Mouse (Mus musculus) heart, embryonic 11.5 days (tissue): ENCODE data around the gene Ncoa7. TPM values are rescaled to one million over a fixed set of nuclear protein-coding genes. Genes with fewer than 3 reads are reported as not detected.

Experiments
- ATAC-seq: fragments of 200-750 bp; cut with Nextera tagmentation; replicated peaks from 2 replicates; pipeline ENCODE4 v1.8.0; 2017; ENCODE audit warnings: moderate library complexity; ENCODE audit not compliant: insufficient number of reproducible peaks, low FRiP score, low TSS enrichment
- H3K27ac ChIP-seq: fragments of 300-500 bp; sonication (generic); 2 replicates; pipeline ENCODE4 v1.5.1; 2014; ENCODE audit warnings: mild to moderate bottlenecking, low read depth, low read length
- H3K27me3 ChIP-seq: fragments of 300-500 bp; sonication (generic); 2 replicates; pipeline ENCODE4 v1.6.1; 2014; ENCODE audit warnings: mild to moderate bottlenecking, low read length, mixed read lengths; ENCODE audit not compliant: control insufficient read depth, insufficient read depth
- H3K36me3 ChIP-seq: fragments of 300-500 bp; sonication (generic); 2 replicates; pipeline ENCODE4 v1.6.1; 2014; ENCODE audit warnings: mild to moderate bottlenecking, low read length, moderate library complexity, mixed read lengths; ENCODE audit not compliant: control insufficient read depth, insufficient read depth
- H3K4me1 ChIP-seq: fragments of 300-500 bp; sonication (generic); 2 replicates; pipeline ENCODE4 v1.6.1; 2014; ENCODE audit warnings: low read length; ENCODE audit not compliant: control insufficient read depth, insufficient read depth
- H3K4me2 ChIP-seq: fragments of 300-500 bp; sonication (generic); 2 replicates; pipeline ENCODE4 v1.6.1; 2014; ENCODE audit warnings: mild to moderate bottlenecking, moderate library complexity
- H3K4me3 ChIP-seq: fragments of 300-500 bp; sonication (generic); 2 replicates; pipeline ENCODE4 v1.5.1; 2014; ENCODE audit warnings: low read depth, low read length
- H3K9ac ChIP-seq: fragments of 300-500 bp; sonication (generic); 2 replicates; pipeline ENCODE4 v1.6.1; 2014; ENCODE audit warnings: mild to moderate bottlenecking, low read depth, low read length, moderate library complexity
- H3K9me3 ChIP-seq: fragments of 300-500 bp; sonication (generic); replicated peaks from 2 replicates; pipeline ENCODE4 v1.6.1; 2016; ENCODE audit warnings: low read length; ENCODE audit not compliant: control insufficient read depth
- WGBS: fragments of 180-500 bp; shearing (Covaris S2); extraction: QIAGEN DNeasy Blood & Tissue Kit; methylation state at CpG from one replicate; pipeline ENCODE4 v1.1.7; 2014; ENCODE audit not compliant: insufficient replicate concordance; 5-methylcytosine and 5-hydroxymethylcytosine counted together
- polyA plus RNA-seq: library from polyadenylated mRNA; unstranded; fragments of >200 nt; fragmentation: Nextera tagmentation; extraction: Ambion mirVana; gene quantifications from 2 replicates; pipeline ENCODE4 v1.2.1, GENCODE M21; 2014

Gene Ncoa7
- polyA plus RNA-seq, 1 experiment from 2014 or later: 10.1 TPM

- Histone ChIP-seq H3K36me3 (no peaks in the 10 kb centered on the region), H3K9ac (no peak overlapping the region), H3K4me3 (no peak overlapping the region), H3K9me3 (no peaks in the 10 kb centered on the region), H3K4me2 (no peak overlapping the region), H3K4me1 (peaks cover 5% of the 10 kb centered on the region; the same call in 1 of the 2 replicates), H3K27me3 (no peaks in the 10 kb centered on the region), H3K27ac (no peak overlapping the region)
- ATAC-seq: no peak
- WGBS: 84% methylated on average over 2 of the region's 2 CpGs
Measured at GRCm38 (mm10) chr10:30774396-30774795, 28.7 kb downstream of the Ncoa7 start.

GRCm38 (mm10) chr10:30773181-30773580 is 29.9 kb downstream of the Ncoa7 start:
- 77% methylated on average over 5 of the region's 5 CpGs for WGBS
- Histone ChIP-seq H3K36me3 (no peaks in the 10 kb centered on the region), H3K27ac (no peak overlapping the region), H3K27me3 (no peaks in the 10 kb centered on the region), H3K9ac (no peak overlapping the region), H3K9me3 (no peaks in the 10 kb centered on the region), H3K4me1 (peaks cover 2% of the 10 kb centered on the region; the same call in 1 of the 2 replicates), H3K4me2 (no peak overlapping the region), H3K4me3 (no peak overlapping the region)
- no peak for ATAC-seq

DNA sequence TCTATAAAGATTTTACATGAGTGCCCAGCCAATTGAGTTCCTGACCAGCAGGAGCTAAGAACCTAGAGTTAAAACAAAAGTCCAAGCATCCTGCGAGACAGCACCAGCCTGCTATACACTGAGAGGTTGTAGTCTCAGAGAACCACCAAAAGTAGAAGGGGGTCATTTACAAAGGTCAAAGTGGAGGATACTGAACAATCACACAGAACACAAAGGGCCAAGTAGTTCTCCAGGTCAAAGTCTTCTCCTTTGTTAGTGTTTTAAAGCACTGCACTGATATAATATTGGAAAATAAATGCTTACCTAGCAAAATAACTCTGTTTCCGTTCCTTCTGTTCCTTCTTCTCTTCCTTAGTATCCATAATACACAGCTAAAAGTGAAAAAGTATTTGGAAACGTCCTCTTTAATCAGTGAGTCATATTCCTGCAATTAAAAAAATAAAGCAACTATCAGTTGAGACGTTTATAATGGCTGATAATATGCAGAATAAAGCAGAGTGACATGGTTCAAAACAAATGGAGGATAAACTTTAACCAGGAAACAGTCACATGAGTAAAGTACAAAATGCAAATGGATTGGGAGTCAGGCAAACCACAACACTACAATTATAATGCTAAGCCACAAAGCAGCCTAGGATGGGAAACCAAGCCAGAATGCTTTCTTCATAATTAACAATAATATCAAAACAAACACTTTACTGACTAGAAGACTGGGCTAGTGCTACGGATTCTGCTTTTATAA is 31.5 kb downstream of the Ncoa7 start:
- no peaks in the 10 kb centered on the region for H3K27me3 ChIP-seq
- 73% methylated on average over 5 of the region's 5 CpGs for WGBS
- H3K27ac ChIP-seq: no peak overlapping the region
- H3K9ac ChIP-seq: no peak overlapping the region
- no peak overlapping the region for H3K4me2 ChIP-seq
- ATAC-seq: no peak
- H3K9me3 ChIP-seq: no peaks in the 10 kb centered on the region
- H3K4me3 ChIP-seq: no peak overlapping the region
- H3K36me3 ChIP-seq: peaks cover 4% of the 10 kb centered on the region; the same call in 1 of the 2 replicates
- H3K4me1 ChIP-seq: no peaks in the 10 kb centered on the region

DNA sequence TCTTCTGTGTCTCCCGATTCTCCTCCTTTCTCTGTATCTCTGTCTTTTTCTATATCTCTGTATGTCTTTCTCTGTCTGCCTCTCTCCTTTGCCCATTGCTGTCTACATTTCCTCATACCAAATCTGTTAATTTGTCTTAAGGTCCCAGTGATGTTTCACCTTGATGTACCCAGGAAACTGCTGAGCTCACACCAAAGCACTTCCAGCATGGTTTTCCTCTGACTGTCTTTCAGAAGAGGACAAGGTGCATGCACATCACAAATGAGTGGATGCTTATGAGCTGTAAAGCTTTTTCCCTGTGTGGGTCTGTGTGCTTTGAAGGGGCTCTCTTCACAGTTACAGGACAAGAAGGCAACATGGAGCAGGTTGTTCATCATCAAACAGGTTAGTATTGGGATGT is 34.3 kb downstream of the Ncoa7 start:
- no peak overlapping the region for H3K9ac ChIP-seq
- no peak for ATAC-seq
- H3K4me2 ChIP-seq: no peak overlapping the region
- H3K36me3 ChIP-seq: peaks cover 4% of the 10 kb centered on the region; the same call in 1 of the 2 replicates
- H3K27me3 ChIP-seq: no peaks in the 10 kb centered on the region
- H3K9me3 ChIP-seq: no peaks in the 10 kb centered on the region
- WGBS: 79% methylated on average over 1 of the region's 1 CpGs
- no peak overlapping the region for H3K27ac ChIP-seq
- H3K4me3 ChIP-seq: no peak overlapping the region
- H3K4me1 ChIP-seq: peaks cover under 1% of the 10 kb centered on the region; the same call in 1 of the 2 replicates

- no peak overlapping the region for H3K9ac ChIP-seq
- no peak overlapping the region for H3K27ac ChIP-seq
- no peak overlapping the region for H3K4me2 ChIP-seq
- no peaks in the 10 kb centered on the region for H3K27me3 ChIP-seq
- peaks cover 4% of the 10 kb centered on the region; the same call in 1 of the 2 replicates for H3K4me1 ChIP-seq
- ATAC-seq: no peak
- H3K4me3 ChIP-seq: no peak overlapping the region
- 88% methylated on average over 3 of the region's 3 CpGs for WGBS
- H3K36me3 ChIP-seq: peaks cover 4% of the 10 kb centered on the region; the same call in 1 of the 2 replicates
- no peaks in the 10 kb centered on the region for H3K9me3 ChIP-seq
Measured at GRCm38 (mm10) chr10:30768250-30768649, 34.9 kb downstream of the Ncoa7 start.

- Histone ChIP-seq H3K4me1 (peaks cover 6% of the 10 kb centered on the region; the same call in 1 of the 2 replicates), H3K4me2 (peak overlapping the region; percentile 11; the same call in 1 of the 2 replicates), H3K9ac (no peak overlapping the region), H3K36me3 (peaks cover 4% of the 10 kb centered on the region; the same call in 1 of the 2 replicates), H3K27ac (peak overlapping the region; percentile 78), H3K4me3 (no peak overlapping the region), H3K9me3 (0 out of 2 replicates have a peak, but pooled peaks cover 2% of the 10 kb centered on the region), H3K27me3 (no peaks in the 10 kb centered on the region)
- peak; percentile 97 for ATAC-seq
- 43% methylated on average over 8 of the region's 8 CpGs for WGBS
Measured at GRCm38 (mm10) chr10:30763179-30763770, 39.9 kb downstream of the Ncoa7 start.

- H3K4me1 ChIP-seq: peaks cover 6% of the 10 kb centered on the region; the same call in 1 of the 2 replicates
- ATAC-seq: no peak
- no peak overlapping the region for H3K4me2 ChIP-seq
- H3K9ac ChIP-seq: no peak overlapping the region
- WGBS: 82% methylated on average over 4 of the region's 4 CpGs
- peak overlapping the region; percentile 78 for H3K27ac ChIP-seq
- no peak overlapping the region for H3K4me3 ChIP-seq
- 0 out of 2 replicates have a peak, but pooled peaks cover 2% of the 10 kb centered on the region for H3K9me3 ChIP-seq
- H3K36me3 ChIP-seq: no peaks in the 10 kb centered on the region
- H3K27me3 ChIP-seq: no peaks in the 10 kb centered on the region
Measured at GRCm38 (mm10) chr10:30762284-30762964, 40.7 kb downstream of the Ncoa7 start.

DNA sequence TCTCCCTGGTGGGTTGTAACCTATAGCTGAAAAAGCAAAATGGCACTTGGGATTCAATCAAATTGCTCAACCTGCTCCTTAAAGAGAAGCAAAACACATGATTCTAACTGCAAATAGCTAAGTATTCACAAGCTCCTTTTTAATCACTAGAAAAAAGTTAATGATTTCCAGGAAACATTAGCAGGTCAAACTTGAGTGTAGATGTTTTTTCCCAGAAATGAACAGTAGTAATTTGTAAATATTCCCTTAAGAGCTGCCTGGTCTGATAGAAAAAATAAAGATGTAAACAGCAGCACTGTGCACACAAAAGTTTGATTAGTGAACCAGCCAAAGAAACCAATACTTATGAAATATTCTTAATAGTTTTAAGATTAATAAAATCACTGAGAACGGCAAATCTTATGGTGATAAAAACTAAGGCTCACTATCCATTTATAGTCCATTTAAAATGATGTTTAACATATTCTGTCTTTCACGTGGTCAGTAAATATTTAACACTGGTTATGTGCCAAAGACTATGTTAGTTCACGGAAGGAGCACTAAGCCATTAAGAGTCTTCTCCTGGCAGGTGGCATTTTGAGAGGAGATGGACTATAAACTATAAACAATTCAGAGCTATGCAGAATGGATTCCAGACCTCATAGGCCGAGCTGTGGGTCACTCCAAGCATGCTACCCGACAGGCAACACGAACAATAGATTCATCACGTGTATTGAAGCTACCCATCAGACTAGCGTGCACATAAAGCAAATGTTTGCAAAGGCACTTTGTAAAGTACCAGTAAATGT is 43.6 kb downstream of the Ncoa7 start:
- Histone ChIP-seq H3K4me1 (peaks cover 12% of the 10 kb centered on the region), H3K4me2 (no peak overlapping the region), H3K27me3 (no peaks in the 10 kb centered on the region), H3K4me3 (no peak overlapping the region), H3K27ac (no peak overlapping the region), H3K9me3 (0 out of 2 replicates have a peak, but pooled peaks cover 2% of the 10 kb centered on the region), H3K36me3 (no peaks in the 10 kb centered on the region), H3K9ac (no peak overlapping the region)
- 85% methylated on average over 8 of the region's 8 CpGs for WGBS
- no peak for ATAC-seq
